Mouse (Mus musculus) layer of hippocampus, adult 11-12 months (tissue): ENCODE data around the gene Chd2.

Experiments used
- DNase-seq: peaks from one replicate; pipeline ENCODE4 v3.0.0; 2022; ENCODE audit warnings: low spot score

Gene Chd2

DNA sequence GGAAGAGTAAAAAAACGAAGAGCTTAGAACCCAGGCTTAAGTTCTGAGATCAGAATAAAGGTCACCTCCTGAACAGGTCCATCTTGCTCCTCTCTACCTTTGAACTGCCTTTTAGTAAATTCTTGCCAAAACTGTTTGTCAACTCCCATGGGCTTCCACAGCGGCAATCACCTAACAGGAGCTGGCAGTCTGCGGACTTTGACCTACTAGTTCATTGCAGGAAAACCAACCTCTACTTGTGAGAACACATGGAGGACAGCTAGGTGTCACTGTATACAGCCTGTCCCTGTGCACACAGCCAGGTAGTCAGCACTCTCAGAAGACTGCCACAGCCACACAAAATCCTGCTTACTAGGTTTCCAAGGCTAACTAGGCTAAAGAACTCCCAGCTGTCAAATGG, 99.8 kb downstream of the Chd2 start:
- no peak for DNase-seq

DNA sequence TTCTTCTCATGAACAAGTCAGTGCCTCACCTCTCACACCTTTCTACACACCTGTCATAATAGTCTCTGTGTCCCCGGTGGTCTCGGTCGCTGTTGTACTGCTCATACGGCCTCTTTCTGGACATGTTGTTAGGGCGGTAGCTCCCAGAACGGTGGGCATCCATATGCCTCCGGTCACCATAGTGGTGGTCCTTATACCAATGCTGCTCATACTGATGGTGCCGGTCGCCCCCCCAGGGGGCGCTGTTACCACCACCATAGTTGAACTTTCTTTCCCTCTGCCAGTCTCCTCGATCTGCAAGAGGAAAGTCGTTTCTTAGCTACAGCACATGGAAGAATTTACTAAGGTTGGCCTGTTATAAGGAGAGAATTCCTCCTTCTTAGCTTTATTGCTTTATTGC, 105.9 kb downstream of the Chd2 start:
- no peak for DNase-seq

DNA sequence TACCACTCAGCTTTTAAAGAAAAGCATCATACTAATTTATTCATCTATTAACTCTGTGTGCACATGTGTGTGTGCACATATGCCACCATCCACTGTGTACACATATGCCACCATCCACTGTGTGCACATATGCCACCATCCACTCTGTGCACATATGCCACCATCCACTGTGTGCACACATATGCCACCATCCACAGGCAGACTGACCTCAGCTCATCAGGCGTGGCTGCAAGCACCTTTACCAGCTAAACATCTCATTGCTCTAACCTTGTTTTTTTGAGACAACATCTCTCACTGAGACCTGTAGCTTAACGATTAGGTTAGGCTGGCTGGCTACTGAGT, 107.3 kb downstream of the Chd2 start:
- DNase-seq = no peak

DNA sequence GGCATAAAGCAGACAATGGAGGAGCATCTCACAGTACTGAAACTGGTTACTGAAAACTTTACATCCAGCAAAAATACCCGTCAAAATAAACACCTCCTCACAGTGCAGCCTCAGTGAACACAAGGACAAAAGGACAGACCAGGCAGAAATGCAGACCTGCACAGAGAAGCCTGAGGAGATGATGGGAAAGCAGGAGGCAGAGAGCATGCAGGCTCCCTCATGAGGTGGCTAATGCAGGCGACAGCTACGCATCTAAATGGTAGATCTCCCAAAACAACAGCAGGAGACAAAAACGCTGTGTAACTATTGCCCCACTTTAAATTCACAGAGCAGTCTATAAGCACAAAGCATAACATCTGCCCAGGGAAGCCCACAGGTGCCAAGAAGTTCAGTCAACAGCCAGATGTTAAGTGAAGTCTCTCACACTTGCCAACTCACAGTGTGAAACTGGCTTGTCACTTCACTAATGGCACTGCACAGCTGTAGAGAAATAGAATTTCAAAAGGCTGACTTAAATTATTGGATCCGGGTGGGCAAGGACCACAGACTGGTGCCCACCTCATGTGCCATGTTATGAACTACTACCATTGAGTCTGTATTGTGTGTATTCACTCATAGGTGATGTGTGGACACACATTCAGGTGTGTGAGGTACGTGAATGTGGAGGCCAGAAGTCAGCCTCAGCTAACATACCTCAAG, 107.8 kb downstream of the Chd2 start:
- no peak for DNase-seq

DNA sequence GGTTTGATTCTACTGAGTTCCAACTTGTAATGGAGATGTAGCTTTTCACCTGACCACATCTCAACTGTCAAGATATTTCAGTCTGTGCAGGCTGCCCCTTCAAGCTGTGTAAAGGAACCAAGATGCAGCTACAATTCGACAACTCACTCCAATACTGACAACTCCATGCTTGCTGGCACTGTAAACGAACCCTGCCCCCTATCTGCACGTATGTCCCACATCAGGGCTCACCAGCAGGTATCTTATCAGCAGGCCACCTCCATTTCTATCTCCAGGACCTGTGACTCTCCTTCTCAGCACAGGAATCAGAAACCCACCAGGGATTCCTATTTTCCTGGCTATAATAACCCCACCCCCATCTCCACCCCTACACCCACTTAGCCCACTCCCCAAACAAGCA, 113.1 kb downstream of the Chd2 start:
- DNase-seq = no peak

DNA sequence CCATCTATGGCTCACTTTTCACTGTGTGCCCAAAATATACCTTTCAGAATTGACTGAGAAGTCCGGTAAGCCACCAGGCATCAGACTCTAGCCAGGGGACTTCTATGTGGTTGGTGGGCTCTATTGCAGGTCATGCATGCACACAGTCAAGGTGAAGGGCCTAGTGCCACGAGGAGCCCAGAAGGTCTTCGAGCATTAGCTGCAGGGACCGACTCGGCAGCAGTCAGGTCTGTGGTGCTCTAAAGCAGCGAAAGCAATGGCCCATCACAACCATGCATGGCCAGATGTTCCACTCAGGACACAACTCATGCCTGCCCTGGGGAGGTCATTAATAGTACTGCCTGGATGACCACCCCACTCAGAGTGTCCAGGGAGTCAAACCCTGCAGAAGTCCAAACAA, 113.8 kb downstream of the Chd2 start:
- no peak for DNase-seq

DNA sequence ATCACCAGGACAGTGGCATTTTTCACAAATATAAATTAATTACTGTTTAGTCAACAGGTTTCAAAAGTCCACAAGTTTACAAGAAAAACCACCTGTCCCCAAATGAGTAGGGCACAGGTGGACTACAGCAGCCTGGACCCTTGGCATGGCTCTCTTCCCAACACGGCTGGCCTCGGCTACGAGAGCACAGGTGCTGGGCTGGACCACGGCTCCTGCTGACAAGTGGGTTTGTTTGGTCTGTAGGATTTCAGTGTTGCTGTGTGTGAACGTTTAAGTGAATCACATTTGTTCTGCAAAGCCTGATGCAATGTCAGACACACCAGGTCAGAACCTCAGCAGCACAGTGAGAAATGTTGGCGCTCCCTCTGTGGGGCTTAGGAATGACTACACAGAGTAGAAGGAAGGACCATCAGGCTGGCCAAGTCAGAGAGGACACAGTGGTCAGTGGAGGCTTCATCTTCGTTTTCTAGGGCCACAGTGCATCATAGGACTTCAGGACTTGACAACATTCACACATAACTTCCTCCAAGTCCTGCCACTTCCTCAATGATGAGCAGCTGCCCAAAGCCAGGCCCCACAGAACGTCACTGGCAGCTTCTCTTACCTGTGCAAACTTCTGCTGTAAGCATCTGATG, 114.8 kb downstream of the Chd2 start:
- no peak for DNase-seq

DNA sequence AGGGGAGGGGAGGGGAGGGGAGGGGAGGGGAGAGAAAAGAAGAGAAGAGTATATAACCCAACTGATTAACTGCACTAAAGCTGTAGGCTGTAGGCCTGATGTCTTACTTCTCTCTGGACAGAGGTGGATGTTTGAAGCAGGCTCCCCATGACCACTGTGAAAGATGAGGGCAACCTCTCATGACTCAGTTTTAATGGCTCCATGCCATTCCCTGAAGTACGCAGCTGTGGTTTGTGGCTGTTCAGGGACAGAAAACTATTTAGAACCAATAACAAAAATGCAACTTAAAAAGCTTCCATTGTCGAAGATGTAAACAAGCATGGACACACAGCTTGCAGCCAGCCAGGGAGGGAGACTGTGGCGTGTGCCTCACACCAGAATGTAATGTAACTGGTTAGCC, 115.4 kb downstream of the Chd2 start:
- DNase-seq = no peak

DNA sequence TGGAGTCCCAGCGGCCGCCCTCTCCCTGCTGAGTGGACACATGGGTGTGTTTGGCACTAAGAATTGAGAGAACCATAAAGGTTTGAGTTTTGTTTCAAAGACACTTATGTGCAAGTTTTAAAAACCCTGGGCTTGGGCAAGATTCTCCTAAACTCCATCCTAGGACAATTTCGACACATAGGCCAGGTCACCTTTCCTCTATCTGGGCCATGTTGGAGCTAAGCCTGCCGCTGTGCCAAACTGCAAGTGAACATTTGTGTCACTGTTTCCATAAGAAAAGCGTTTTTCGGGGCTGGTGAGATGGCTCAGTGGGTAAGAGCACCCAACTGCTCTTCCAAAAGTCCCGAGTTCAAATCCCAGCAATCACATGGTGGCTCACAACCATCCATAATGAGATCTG, 116.2 kb downstream of the Chd2 start:
- no peak for DNase-seq

DNA sequence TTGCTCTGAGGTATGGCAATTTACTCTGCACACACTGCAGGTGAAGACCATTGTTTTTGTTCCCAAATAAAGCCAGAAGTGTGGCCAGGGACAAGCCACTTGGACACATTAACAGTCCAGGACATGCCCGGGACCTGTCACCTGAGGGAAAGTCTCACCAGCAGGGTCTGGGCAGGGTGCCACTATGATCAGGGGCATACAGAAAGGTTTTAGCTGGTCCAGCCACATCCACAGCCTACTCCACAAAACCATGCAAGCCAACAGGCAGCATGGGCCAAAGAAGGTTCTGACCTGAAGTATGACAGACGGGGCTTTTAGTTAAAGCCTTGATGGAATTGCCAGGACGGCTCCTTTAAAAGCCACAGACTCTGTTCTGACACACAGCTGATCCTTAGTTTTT, 116.9 kb downstream of the Chd2 start:
- no peak for DNase-seq

DNA sequence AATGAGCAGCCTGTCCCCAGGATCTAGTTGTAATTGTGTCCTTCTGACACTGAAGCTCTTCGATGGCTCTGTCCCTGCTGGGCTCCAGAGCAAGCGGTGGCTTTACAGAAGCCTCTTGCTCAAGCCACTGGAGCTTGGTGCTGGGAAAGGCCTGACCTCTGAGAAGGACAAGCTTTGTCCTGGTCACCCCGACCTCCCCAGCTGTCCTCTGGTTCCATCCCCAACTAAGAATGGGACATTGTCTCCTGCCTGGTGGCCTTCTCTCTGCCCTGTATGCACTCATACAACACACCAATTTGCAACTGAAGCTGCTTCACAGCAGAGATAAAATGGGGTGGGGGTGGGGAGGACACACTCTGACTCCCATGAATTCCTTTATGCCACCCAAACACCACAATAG, 117.4 kb downstream of the Chd2 start:
- peak; percentile 57 for DNase-seq

DNA sequence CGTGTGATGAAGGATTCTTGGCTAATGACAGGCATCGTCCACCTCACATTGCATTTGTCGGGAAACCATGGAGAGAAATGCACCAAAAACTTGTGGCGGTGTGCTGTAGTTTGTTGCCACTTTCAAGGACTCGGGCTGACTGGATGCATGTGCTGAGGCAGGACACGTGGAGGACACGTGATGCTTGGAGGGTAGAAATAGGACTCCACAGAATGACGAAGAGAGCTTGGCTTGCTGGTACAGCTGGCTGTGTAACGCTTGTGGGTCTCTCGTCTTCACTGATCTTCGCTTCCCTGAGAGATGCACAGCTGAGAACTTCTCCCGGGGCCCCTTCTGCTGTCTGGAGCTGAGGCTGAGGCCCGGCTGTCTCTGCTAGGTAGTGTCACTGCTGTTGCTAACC, 118.4 kb downstream of the Chd2 start:
- DNase-seq = peak; percentile 65

DNA sequence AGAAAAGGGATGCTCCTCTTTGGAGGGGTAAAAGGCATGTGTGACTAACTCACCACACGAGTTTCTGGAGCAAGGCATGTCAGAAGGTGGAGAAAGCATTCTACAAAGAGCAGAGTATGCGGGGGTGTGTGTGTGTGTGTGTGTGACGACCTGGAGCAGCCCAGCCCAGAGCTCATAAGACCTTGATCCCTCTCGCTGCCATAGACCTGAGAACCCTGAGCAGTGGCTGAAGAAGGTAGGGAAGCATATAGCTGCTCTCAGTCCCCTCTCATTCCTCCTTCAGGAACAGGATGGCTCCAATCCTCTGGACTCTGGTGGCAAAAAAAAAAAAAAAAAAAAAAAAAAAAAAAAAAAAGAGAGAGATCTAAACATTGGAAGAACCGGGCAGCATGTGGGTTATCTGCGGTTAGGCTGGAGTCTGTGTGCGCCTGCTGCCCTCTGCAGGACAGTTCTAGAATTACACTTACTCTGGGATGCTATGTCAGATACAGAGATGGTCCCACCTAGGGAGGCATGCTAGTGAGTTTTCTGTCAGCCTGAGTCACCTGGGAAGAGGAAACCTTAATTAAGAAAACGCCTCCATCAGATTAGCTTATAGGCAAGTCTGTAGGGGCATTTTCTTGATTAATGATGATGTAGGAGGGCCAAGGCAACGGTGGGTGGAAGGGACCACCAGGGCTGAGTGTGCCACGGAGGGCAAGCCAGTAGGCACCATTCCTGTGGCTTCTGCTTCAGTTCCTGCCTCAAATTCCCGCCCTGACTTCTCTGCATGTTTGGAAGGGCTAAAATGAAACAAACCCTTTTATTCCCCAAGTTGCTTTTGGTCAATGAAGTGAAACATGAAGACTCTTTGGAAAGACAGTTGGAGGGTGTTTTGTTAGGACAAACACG, 119.2 kb downstream of the Chd2 start:
- peak; percentile 93 for DNase-seq

DNA sequence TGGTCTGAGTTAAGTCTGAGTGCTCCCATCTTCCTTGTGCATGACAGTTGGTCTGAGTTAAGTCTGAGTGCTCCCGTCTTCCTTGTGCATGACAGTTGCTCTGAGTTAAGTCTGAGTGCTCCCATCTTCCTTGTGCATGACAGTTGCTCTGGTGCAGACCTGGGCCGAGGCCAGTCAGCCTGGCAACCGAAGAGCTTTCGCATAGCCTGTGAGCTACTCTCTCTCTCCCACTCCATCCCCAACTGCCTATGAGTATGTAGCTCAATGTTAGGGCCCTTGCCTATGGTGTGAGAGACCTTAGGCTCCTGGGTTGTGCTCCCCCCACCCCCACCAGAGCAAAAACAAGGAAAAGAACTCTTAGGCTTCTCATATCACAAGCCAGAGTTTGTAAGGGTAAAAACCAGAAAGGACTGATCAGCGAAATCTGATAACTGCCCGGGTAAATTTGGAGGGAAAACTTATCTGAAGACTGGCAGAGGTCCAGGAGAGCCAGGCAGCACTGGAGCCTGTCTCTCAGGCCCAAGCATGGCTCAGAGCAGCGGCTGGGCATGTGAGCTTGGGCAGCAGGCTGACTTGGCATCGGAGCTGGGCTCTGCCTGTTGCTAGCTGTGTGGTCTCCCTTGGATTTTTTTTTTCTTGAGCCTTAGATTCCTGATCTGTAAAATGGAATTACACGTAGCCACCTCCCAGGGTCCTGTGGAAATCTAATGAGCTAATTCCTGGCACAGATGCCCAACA, 120.2 kb downstream of the Chd2 start:
- no peak for DNase-seq

DNA sequence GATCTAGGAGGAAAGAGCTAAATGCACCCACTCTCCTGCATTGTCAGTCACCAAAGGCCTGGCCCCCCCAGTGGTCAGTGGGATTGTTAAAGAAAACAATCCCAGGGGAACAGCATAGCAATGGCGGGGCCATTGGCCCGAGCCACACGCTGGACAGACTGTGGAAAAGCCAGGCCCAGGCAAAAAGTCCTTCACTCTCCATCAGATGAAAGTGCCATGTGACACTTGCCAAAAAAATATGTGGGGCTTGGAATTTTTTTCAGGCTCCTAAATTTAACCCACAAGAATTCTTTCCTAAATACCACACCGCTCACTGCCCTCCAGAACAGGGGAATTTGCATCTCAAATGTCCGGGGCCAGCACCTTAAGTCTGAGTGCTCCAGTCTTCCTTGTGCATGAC, 120.8 kb downstream of the Chd2 start:
- DNase-seq = no peak

DNA sequence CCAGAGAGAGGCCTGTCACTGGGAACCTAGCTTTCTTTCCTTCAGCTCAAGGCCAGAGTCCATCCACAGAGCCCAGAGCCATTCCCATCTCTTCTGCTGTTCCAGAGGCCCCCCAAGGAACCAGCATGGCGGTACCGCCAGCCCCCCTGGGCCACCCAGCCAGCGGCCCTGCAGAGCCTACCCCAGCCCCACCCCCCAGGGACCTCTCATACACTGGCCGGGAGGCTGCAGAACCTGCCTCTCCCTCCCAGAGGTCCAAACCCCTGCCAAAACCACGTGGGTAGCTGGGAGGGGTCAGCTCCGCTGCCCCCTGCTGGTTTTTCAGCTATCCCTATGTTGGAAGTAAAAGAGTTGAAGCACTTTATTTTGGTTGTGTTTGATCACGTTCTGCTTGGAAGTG, 122.3 kb downstream of the Chd2 start:
- DNase-seq = no peak

DNA sequence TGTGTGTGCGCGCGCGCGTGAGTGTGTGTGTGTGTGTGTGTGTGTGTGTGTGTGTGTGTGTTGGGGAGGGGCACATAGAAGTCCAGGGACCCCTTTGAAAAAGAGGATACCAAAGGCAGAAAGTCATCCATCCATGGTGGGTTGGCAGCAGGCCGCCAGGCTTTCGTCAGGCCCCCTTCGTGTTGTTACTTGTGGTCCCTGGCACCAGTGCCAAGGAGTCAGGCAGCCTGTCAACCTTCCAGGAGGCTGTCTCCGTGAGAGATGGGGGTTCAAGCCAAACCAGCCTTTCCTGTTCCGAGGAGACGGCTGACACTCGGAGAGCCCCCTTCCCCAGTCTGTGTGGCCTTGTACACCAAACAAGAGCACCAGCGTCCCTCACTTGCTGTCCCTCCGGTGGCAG, 127.4 kb downstream of the Chd2 start:
- DNase-seq = no peak

DNA sequence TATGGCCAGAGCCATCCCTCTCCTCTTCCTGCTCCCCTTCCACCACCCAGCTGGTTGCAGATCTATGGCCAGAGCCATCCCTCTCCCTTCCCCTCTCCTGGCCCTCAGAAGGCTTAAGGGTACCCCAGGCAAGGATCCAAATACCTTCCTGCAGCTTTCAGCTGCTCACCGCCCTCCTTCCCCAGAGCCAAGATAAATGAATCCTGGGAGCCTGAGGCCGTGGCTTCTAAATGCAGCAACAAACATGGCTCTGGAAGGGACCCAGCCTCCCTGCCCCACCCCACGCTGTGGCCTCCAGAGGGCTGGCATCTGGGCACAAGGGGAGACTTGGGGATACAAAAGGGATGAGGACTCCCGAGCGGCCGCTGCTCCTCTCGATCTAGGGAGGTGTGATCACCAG, 129.2 kb downstream of the Chd2 start:
- no peak for DNase-seq

DNA sequence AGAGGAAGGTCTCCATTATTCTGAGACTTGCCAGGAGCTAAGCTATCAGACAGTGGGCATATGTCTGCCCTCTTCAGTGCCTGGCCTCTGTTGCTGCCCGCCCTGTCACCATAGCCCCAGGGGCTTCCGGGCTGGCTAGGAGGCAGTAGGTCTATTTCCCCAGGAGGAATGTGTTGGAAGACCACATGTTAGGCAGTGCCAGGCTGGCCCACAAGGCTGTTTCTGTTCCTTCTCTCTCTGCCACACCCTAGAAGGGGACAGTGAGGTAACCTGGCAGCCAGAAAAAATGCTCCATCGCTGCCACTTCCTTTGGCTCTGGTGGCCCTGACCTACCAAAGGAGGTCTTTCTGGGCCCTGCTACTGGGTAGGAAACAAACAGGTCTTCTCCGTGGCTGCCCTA, 129.6 kb downstream of the Chd2 start:
- DNase-seq = no peak

DNA sequence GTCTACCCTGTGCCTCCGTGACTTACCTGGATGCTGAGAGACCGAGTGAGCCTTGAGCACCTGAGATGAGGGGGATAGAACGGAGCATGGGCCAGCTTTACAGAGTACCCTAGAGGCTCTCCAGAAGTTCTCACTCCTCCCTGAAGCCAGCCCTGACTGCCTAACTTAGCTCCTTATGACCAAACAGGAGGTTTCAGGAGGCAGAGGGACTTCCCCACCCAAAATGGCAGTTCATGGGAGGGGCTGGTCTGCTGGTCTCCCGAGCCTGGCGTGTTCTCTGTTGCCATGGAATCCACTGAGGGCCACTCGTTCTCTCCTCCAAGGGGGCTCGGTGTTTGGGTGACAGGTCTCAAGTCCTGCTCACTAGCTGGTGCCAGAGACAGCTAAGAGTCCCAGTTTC, 130.1 kb downstream of the Chd2 start:
- no peak for DNase-seq

DNA sequence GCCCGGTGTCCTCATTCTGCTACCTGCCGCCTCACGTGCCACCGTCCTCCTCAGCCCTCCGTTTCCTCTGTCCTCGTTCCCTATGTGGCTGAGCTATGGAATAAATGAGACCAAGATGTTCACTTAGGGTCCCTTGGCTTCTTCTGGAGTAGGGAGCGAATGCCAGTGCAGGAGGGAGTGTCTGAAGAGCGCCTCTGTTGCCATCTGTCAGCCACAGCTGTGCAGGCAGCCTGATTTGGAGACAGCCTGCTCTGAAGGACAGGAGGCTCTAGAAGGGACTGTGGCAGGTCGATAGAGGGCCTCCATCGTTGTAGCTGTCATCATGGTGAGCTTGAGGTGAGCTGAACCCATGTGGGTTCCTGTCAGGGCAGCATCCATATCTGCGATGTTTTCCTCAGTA, 136.1 kb downstream of the Chd2 start:
- DNase-seq = no peak

DNA sequence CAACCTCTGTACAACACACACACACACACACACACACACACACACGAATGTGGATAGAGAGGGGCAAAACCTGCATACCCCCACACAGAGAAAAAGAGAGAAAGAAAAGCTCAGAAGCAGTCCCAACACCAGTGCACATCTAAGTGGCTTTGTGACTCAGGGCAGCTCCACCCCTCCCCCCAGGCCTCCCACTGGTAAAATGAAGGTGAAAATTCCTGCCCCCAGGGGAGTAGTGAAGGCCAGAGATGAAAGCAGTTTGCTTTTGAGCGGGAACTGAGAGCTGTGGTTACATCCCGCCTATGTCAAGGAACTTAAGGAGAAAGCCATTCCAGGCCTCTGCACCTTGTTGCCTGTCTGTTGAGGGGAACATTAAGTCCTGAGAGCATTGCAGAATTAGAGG, 138.1 kb downstream of the Chd2 start:
- no peak for DNase-seq

DNA sequence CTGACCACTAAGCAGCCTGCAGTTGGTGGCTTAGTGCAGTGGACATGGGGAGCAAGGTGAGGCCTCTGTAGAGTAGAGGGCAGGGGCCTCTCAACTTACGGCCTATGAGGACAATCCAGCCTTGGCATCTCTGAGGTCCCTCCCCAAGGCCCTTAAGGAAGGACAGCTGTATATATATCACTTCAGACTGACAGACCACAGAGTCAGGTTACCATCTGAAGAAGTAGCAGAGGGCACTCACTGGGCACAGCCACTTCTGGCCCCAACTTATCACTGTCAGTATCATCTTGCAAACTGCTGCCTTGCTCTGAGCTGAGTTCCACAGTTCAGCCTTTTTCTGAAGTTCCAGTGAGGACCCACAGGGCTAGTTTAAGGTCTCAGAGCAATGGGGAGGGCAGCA, 139.0 kb downstream of the Chd2 start:
- no peak for DNase-seq
